Mouse (Mus musculus): ENCODE data around the gene Ctdnep1. TPM values are rescaled to one million over a fixed set of nuclear protein-coding genes. Genes with fewer than 3 reads are reported as not detected.
"Not testable (repeated sequence)": the region's sequence is repeated elsewhere in the genome, so short reads cannot be mapped to it uniquely, and the experiment has no call there.

Ctdnep1 gene
- polyA plus RNA-seq, 1 experiment from 2014 or later = 21.5 TPM

GRCm38 (mm10) chr11:70005521-70005920, 24.6 kb downstream of the Ctdnep1 start:
- H3K4me3 ChIP-seq = no peak overlapping the region
- H3K27me3 ChIP-seq = no peaks in the 10 kb centered on the region
- no peak overlapping the region for H3K9ac ChIP-seq
- H3K9me3 ChIP-seq = no peaks in the 10 kb centered on the region
- ATAC-seq (ENCODE audit: low read depth) = no peak
- H3K4me2 ChIP-seq = no peak overlapping the region
- WGBS = 54% methylated on average over 5 of the region's 5 CpGs
- peaks cover 64% of the 10 kb centered on the region for H3K36me3 ChIP-seq
- peaks cover 40% of the 10 kb centered on the region for H3K4me1 ChIP-seq (replicated peaks)
- no peak overlapping the region for H3K27ac ChIP-seq (replicated peaks)

- Histone ChIP-seq H3K4me1 (replicated peaks) (peaks cover 13% of the 10 kb centered on the region), H3K36me3 (peaks cover 93% of the 10 kb centered on the region), H3K4me3 (no peak overlapping the region), H3K27ac (replicated peaks) (no peak overlapping the region), H3K9me3 (no peaks in the 10 kb centered on the region), H3K27me3 (no peaks in the 10 kb centered on the region), H3K9ac (no peak overlapping the region), H3K4me2 (no peak overlapping the region)
- no peak for ATAC-seq (ENCODE audit: low read depth)
- 90% methylated on average over 6 of the region's 6 CpGs for WGBS
These were observed 29.1 kb downstream of the Ctdnep1 start for GRCm38 (mm10) chr11:70010033-70010432.

- H3K4me2 ChIP-seq = no peak overlapping the region
- ATAC-seq (ENCODE audit: low read depth) = no peak
- no peaks in the 10 kb centered on the region for H3K27me3 ChIP-seq
- WGBS = 87% methylated on average over 12 of the region's 12 CpGs
- H3K9me3 ChIP-seq = no peaks in the 10 kb centered on the region
- no peak overlapping the region for H3K27ac ChIP-seq (replicated peaks)
- H3K4me3 ChIP-seq = no peak overlapping the region
- H3K4me1 ChIP-seq (replicated peaks) = peaks cover 13% of the 10 kb centered on the region
- H3K9ac ChIP-seq = 0 out of 2 replicates have a peak overlapping the region, but pooled peaks have one; percentile 5
- H3K36me3 ChIP-seq = peaks cover 87% of the 10 kb centered on the region
These were observed 29.6 kb downstream of the Ctdnep1 start for GRCm38 (mm10) chr11:70010548-70010947.

GRCm38 (mm10) chr11:70010961-70011360, 30.0 kb downstream of the Ctdnep1 start:
- ATAC-seq (ENCODE audit: low read depth) = no peak
- no peaks in the 10 kb centered on the region for H3K27me3 ChIP-seq
- no peak overlapping the region for H3K27ac ChIP-seq (replicated peaks)
- peaks cover 13% of the 10 kb centered on the region for H3K4me1 ChIP-seq (replicated peaks)
- H3K9me3 ChIP-seq = no peaks in the 10 kb centered on the region
- H3K36me3 ChIP-seq = peaks cover 83% of the 10 kb centered on the region
- no peak overlapping the region for H3K4me3 ChIP-seq
- H3K4me2 ChIP-seq = no peak overlapping the region
- 80% methylated on average over 10 of the region's 10 CpGs for WGBS
- H3K9ac ChIP-seq = 0 out of 2 replicates have a peak overlapping the region, but pooled peaks have one; percentile 5

- Histone ChIP-seq H3K9me3 (no peaks in the 10 kb centered on the region), H3K4me3 (no peak overlapping the region), H3K27me3 (no peaks in the 10 kb centered on the region), H3K27ac (replicated peaks) (no peak overlapping the region), H3K9ac (no peak overlapping the region), H3K36me3 (peaks cover 64% of the 10 kb centered on the region), H3K4me2 (no peak overlapping the region), H3K4me1 (replicated peaks) (peaks cover 23% of the 10 kb centered on the region)
- no peak for ATAC-seq (ENCODE audit: low read depth)
- 86% methylated on average over 9 of the region's 9 CpGs for WGBS
These were observed 32.0 kb downstream of the Ctdnep1 start for GRCm38 (mm10) chr11:70012931-70013330.

GRCm38 (mm10) chr11:70013408-70013807, 32.5 kb downstream of the Ctdnep1 start:
- Histone ChIP-seq H3K36me3 (peaks cover 59% of the 10 kb centered on the region), H3K9me3 (no peaks in the 10 kb centered on the region), H3K27me3 (no peaks in the 10 kb centered on the region), H3K4me1 (replicated peaks) (peaks cover 26% of the 10 kb centered on the region), H3K27ac (replicated peaks) (no peak overlapping the region), H3K4me2 (no peak overlapping the region), H3K9ac (no peak overlapping the region), H3K4me3 (no peak overlapping the region)
- ATAC-seq (ENCODE audit: low read depth) = no peak
- 86% methylated on average over 3 of the region's 3 CpGs for WGBS

GRCm38 (mm10) chr11:70014051-70014450, 33.1 kb downstream of the Ctdnep1 start:
- peak overlapping the region; percentile 72 for H3K4me2 ChIP-seq
- 64% methylated on average over 5 of the region's 5 CpGs for WGBS
- 0 out of 2 replicates have a peak overlapping the region, but pooled peaks have one; percentile 65 for H3K4me3 ChIP-seq

GRCm38 (mm10) chr11:70014880-70015558, 34.1 kb downstream of the Ctdnep1 start, which contains the start of gene Acadvl:
Gene Acadvl, minus strand, starts transcription at chr11:70015411.
- under 1% methylated on average over 35 of the region's 35 CpGs for WGBS
- H3K9me3 ChIP-seq = no peaks in the 10 kb centered on the region
- H3K4me3 ChIP-seq = peak within 1 kb of the TSS; percentile 65
- H3K27ac ChIP-seq (replicated peaks) = peak within 1 kb of the TSS; percentile 78
- peak within 1 kb of the TSS; percentile 72 for H3K4me2 ChIP-seq
- H3K36me3 ChIP-seq = peaks cover 43% of the 10 kb centered on the region
- peak within 1 kb of the TSS; percentile 84 for H3K9ac ChIP-seq
- no peaks in the 10 kb centered on the region for H3K27me3 ChIP-seq
- peak; percentile 70 for ATAC-seq (ENCODE audit: low read depth)
- H3K4me1 ChIP-seq (replicated peaks) = peaks cover 41% of the 10 kb centered on the region

More at GRCm38 (mm10) chr11:70014051-70014450, 33.1 kb downstream of the Ctdnep1 start:
- Histone ChIP-seq H3K27ac (replicated peaks) (no peak overlapping the region), H3K27me3 (no peaks in the 10 kb centered on the region), H3K9me3 (no peaks in the 10 kb centered on the region), H3K9ac (peak overlapping the region; percentile 84), H3K4me1 (replicated peaks) (peaks cover 31% of the 10 kb centered on the region), H3K36me3 (peaks cover 52% of the 10 kb centered on the region)
- no peak for ATAC-seq (ENCODE audit: low read depth)

GRCm38 (mm10) chr11:70015677-70016076, 34.7 kb downstream of the Ctdnep1 start:
- peak overlapping the region; percentile 72 for H3K4me2 ChIP-seq
- H3K4me1 ChIP-seq (replicated peaks) = peaks cover 47% of the 10 kb centered on the region
- peak overlapping the region; percentile 65; the same call in 1 of the 2 replicates for H3K4me3 ChIP-seq
- peaks cover 36% of the 10 kb centered on the region for H3K36me3 ChIP-seq
- no peak overlapping the region for H3K27ac ChIP-seq (replicated peaks)
- 71% methylated on average over 6 of the region's 6 CpGs for WGBS
- ATAC-seq (ENCODE audit: low read depth) = no peak
- H3K27me3 ChIP-seq = no peaks in the 10 kb centered on the region
- H3K9me3 ChIP-seq = no peaks in the 10 kb centered on the region
- H3K9ac ChIP-seq = peak overlapping the region; percentile 84; the same call in 1 of the 2 replicates

GRCm38 (mm10) chr11:70016177-70016576, 35.2 kb downstream of the Ctdnep1 start:
- H3K9ac ChIP-seq; H3K27ac ChIP-seq (replicated peaks); H3K4me2 ChIP-seq; H3K9me3 ChIP-seq; ATAC-seq (ENCODE audit: low read depth); H3K27me3 ChIP-seq: not testable (repeated sequence)
- Histone ChIP-seq H3K36me3 (peaks cover 31% of the 10 kb centered on the region), H3K4me1 (replicated peaks) (peaks cover 52% of the 10 kb centered on the region), H3K4me3 (0 out of 2 replicates have a peak overlapping the region, but pooled peaks have one; percentile 65)
- 93% methylated on average over 2 of the region's 2 CpGs for WGBS

GRCm38 (mm10) chr11:70016669-70017068, 35.7 kb downstream of the Ctdnep1 start, which contains the start of gene Dlg4:
Gene Dlg4, plus strand, starts transcription at chr11:70016942.
- H3K4me1 ChIP-seq (replicated peaks) = peaks cover 53% of the 10 kb centered on the region
- no peak for ATAC-seq (ENCODE audit: low read depth)

GRCm38 (mm10) chr11:70017199-70017767, 36.3 kb downstream of the Ctdnep1 start:
- H3K4me3 ChIP-seq = peak overlapping the region; percentile 79
- H3K36me3 ChIP-seq = peaks cover 20% of the 10 kb centered on the region
- H3K9me3 ChIP-seq = no peaks in the 10 kb centered on the region
- no peak for ATAC-seq (ENCODE audit: low read depth)
- H3K27me3 ChIP-seq = no peaks in the 10 kb centered on the region
- 58% methylated on average over 7 of the region's 7 CpGs for WGBS
- peaks cover 59% of the 10 kb centered on the region for H3K4me1 ChIP-seq (replicated peaks)
- H3K27ac ChIP-seq (replicated peaks) = peak overlapping the region; percentile 96
- peak overlapping the region; percentile 98 for H3K9ac ChIP-seq
- peak overlapping the region; percentile 79 for H3K4me2 ChIP-seq

More at GRCm38 (mm10) chr11:70016669-70017068, 35.7 kb downstream of the Ctdnep1 start, which contains the start of gene Dlg4:
- no peaks in the 10 kb centered on the region for H3K9me3 ChIP-seq
- peak within 1 kb of the TSS; percentile 98 for H3K9ac ChIP-seq
- no peaks in the 10 kb centered on the region for H3K27me3 ChIP-seq
- peaks cover 26% of the 10 kb centered on the region for H3K36me3 ChIP-seq
- WGBS = 91% methylated on average over 3 of the region's 3 CpGs
- H3K4me2 ChIP-seq = peak within 1 kb of the TSS; percentile 79
- H3K4me3 ChIP-seq = peak within 1 kb of the TSS; percentile 79
- H3K27ac ChIP-seq (replicated peaks) = peak within 1 kb of the TSS; percentile 96

Measured in neural tube, embryonic 13.5 days (tissue).